Mouse (Mus musculus): ENCODE measurements around the gene Chil4.

GRCm38 (mm10) chr3:106219407-106219806 is at the start of gene Chil4:
- no peak for TF ChIP-seq CTCF (IDR thresholded peaks at IDR 0.05; ENCODE audit: insufficient read depth, low read depth, low read length)
- no peak for TF ChIP-seq POLR2A (IDR thresholded peaks at IDR 0.05; ENCODE audit: insufficient read depth, low read depth, low read length)

All from olfactory bulb, adult 2 months (tissue).